8 mouse cellular contexts compared by ENCODE assay signal in genomic region chr8:106563691-106564182, GRCm38 (mm10). TPM values are rescaled to one million over a fixed set of nuclear protein-coding genes. Genes with fewer than 3 reads are reported as not detected.
DNase-seq lines count a peak whose midpoint lies in the region; ATAC-seq and TF ChIP-seq lines count a peak whose summit lies in the region.

No protein-coding gene starts in this region.

- no peaks in the 10 kb centered on the region; the same call in 1 of the 2 replicates for H3K4me1 ChIP-seq in intestine, embryonic 14.5 days (replicated peaks; ENCODE audit: control insufficient read depth, insufficient read depth, low read length)
- 0 out of 2 replicates have a peak, but pooled peaks cover 4% of the 10 kb centered on the region for H3K4me1 ChIP-seq in lung, postnatal 0 days (ENCODE audit: insufficient read depth, low read depth, low read length)
- no peaks in the 10 kb centered on the region for H3K4me1 ChIP-seq in forebrain, embryonic 15.5 days

- no peak overlapping the region for H3K9ac ChIP-seq in intestine, embryonic 14.5 days (ENCODE audit: low read length)
- no peak overlapping the region for H3K9ac ChIP-seq in lung, postnatal 0 days (replicated peaks; ENCODE audit: low read depth)
- H3K9ac ChIP-seq in forebrain, embryonic 15.5 days (replicated peaks), result no peak overlapping the region

- TF ChIP-seq EP300 in lung, postnatal 0 days (IDR thresholded peaks at IDR 0.05), result no peak

- WGBS in intestine, embryonic 14.5 days, result 78% methylated on average over 3 of the region's 3 CpGs
- WGBS in lung, postnatal 0 days, result 68% methylated on average over 3 of the region's 3 CpGs
- 67% methylated on average over 3 of the region's 3 CpGs for WGBS in forebrain, embryonic 15.5 days

- TF ChIP-seq CTCF in lung, postnatal 0 days (IDR thresholded peaks at IDR 0.05), result no peak

- H3K4me3 ChIP-seq in intestine, embryonic 14.5 days (ENCODE audit: low read depth, low read length), result no peak overlapping the region
- H3K4me3 ChIP-seq in lung, postnatal 0 days (ENCODE audit: low read depth, low read length), result no peak overlapping the region
- H3K4me3 ChIP-seq in forebrain, embryonic 15.5 days, result no peak overlapping the region

- no peaks in the 10 kb centered on the region for H3K9me3 ChIP-seq in intestine, embryonic 14.5 days (ENCODE audit: control insufficient read depth, low read length)
- no peaks in the 10 kb centered on the region for H3K9me3 ChIP-seq in lung, postnatal 0 days (ENCODE audit: low read length)
- H3K9me3 ChIP-seq in forebrain, embryonic 15.5 days, result 0 out of 2 replicates have a peak, but pooled peaks cover 3% of the 10 kb centered on the region

- H3K27me3 ChIP-seq in intestine, embryonic 14.5 days (replicated peaks; ENCODE audit: control insufficient read depth, insufficient read depth, low read length), result no peaks in the 10 kb centered on the region
- no peaks in the 10 kb centered on the region for H3K27me3 ChIP-seq in lung, postnatal 0 days (replicated peaks; ENCODE audit: insufficient read depth, low read length)
- no peaks in the 10 kb centered on the region for H3K27me3 ChIP-seq in forebrain, embryonic 15.5 days

- H3K4me2 ChIP-seq in intestine, embryonic 14.5 days (ENCODE audit: low read length), result no peak overlapping the region
- H3K4me2 ChIP-seq in lung, postnatal 0 days (replicated peaks; ENCODE audit: low read depth, low read length), result no peak overlapping the region
- H3K4me2 ChIP-seq in forebrain, embryonic 15.5 days (replicated peaks), result no peak overlapping the region

- no peak for ATAC-seq in intestine, embryonic 14.5 days (replicated peaks; ENCODE audit: low FRiP score, low TSS enrichment, low read depth)
- ATAC-seq in lung, postnatal 0 days, result peak; percentile 67
- no peak for ATAC-seq in forebrain, embryonic 15.5 days (replicated peaks)

- no peaks in the 10 kb centered on the region for H3K36me3 ChIP-seq in intestine, embryonic 14.5 days (ENCODE audit: control insufficient read depth, insufficient read depth, low read length)
- no peaks in the 10 kb centered on the region for H3K36me3 ChIP-seq in lung, postnatal 0 days (ENCODE audit: insufficient read depth, low read length)
- H3K36me3 ChIP-seq in forebrain, embryonic 15.5 days, result no peaks in the 10 kb centered on the region

- DNase-seq in 3T3-L1 (ENCODE audit: low read depth, low spot score) (peak; percentile 65), NIH3T3 (ENCODE audit: low read depth) (peak; percentile 76)
- DNase-seq in intestine, embryonic 14.5 days (ENCODE audit: low spot score), result no peak
- peak; percentile 74 for DNase-seq in lung, postnatal 0 days (ENCODE audit: low spot score)
- DNase-seq in left cerebral cortex, adult 11 months (ENCODE audit: low spot score), result no peak
- no peak for DNase-seq in cerebellum, adult 8-10 months
- no peak for DNase-seq in cerebellum, adult 9-11 months

- H3K27ac ChIP-seq in intestine, embryonic 14.5 days (ENCODE audit: low read depth), result 0 out of 2 replicates have a peak overlapping the region, but pooled peaks have one; percentile 16
- H3K27ac ChIP-seq in lung, postnatal 0 days (ENCODE audit: low read length), result peak overlapping the region; percentile 69
- H3K27ac ChIP-seq in forebrain, embryonic 15.5 days (replicated peaks), result no peak overlapping the region

RNA-seq across cellular contexts. Expression of gene Gm10073, which starts 9.5 kb away (rescaled TPM):
- 9.1 and 11.7 TPM in 2 replicates for polyA plus RNA-seq in intestine, embryonic 14.5 days (2014; fragmentation: Nextera tagmentation; extraction: Ambion mirVana)
- 8.0 and 9.0 TPM in 2 replicates for polyA plus RNA-seq in lung, postnatal 0 days (2015; fragmentation: Nextera tagmentation; extraction: Ambion mirVana)
- polyA plus RNA-seq in forebrain, embryonic 15.5 days (2015; fragmentation: Nextera tagmentation; extraction: Ambion mirVana), result 5.2 and 7.9 TPM in 2 replicates

RNA-seq across cellular contexts. Expression of gene Cdh1, which starts 39.4 kb away (rescaled TPM):
- 141 and 152 TPM in 2 replicates for polyA plus RNA-seq in intestine, embryonic 14.5 days (2014; fragmentation: Nextera tagmentation; extraction: Ambion mirVana)
- 88.2 and 106 TPM in 2 replicates for polyA plus RNA-seq in lung, postnatal 0 days (2015; fragmentation: Nextera tagmentation; extraction: Ambion mirVana)
- 1.2 and 1.8 TPM in 2 replicates for polyA plus RNA-seq in forebrain, embryonic 15.5 days (2015; fragmentation: Nextera tagmentation; extraction: Ambion mirVana)

RNA-seq across cellular contexts. Expression of gene Cdh3, which starts 53.0 kb away (rescaled TPM):
- polyA plus RNA-seq in intestine, embryonic 14.5 days (2014; fragmentation: Nextera tagmentation; extraction: Ambion mirVana), result 16.1 and 19.2 TPM in 2 replicates
- 2.3 and 2.6 TPM in 2 replicates for polyA plus RNA-seq in lung, postnatal 0 days (2015; fragmentation: Nextera tagmentation; extraction: Ambion mirVana)
- polyA plus RNA-seq in forebrain, embryonic 15.5 days (2015; fragmentation: Nextera tagmentation; extraction: Ambion mirVana), result 0.83 and 1.3 TPM in 2 replicates

Comparison
In these comparisons a context has a peak if more than half of its experiments do, and no peak if none do; other contexts are left out.
1. DNase-seq: peak in 3T3-L1 (single experiment), NIH3T3 (single experiment) and lung, postnatal 0 days (single experiment); none in intestine, embryonic 14.5 days (single experiment), left cerebral cortex, adult 11 months (single experiment), cerebellum, adult 8-10 months (single experiment) and cerebellum, adult 9-11 months (single experiment).
2. RNA of gene Cdh1, which starts 39.4 kb away (polyA plus RNA-seq): 141 to 152 TPM in intestine, embryonic 14.5 days and 88.2 to 106 TPM in lung, postnatal 0 days; 1.2 to 1.8 TPM in forebrain, embryonic 15.5 days; every median in the first group is over 10 times any median in the second.